Comparison of ENCODE assay signal across 34 mouse cellular contexts in the genomic region with DNA sequence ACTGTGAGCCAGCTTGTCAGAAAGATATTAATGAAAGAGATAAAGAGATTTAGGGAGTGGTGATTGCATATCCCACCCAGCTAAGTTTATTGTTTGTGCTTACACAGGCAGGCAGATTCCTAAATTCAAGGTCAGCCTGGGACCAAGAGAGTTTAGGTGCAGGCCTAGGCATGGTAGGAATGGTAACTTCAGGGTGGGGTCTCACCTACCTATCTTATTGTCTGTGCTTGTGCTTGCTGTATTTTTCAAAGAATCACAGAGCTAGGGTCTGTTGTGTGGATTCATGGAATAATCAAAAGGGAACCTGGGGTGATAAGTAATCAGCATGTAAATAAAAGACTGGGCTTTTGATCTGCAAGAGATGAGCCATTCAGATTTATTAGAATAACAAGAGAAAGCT.
"Had no signal": no experiment of that assay in that cellular context is flagged by ENCODE, and none has a peak within 500 bp of the region (broad histone marks: within the 10 kb centered on the region; RNA-seq: fewer than 3 reads in every experiment).

No protein-coding gene starts in this region.

- H3K27me3 ChIP-seq: heart, embryonic 12.5 days; heart, embryonic 13.5 days; heart, embryonic 15.5 days; hindbrain, embryonic 12.5 days; hindbrain, embryonic 15.5 days; intestine, embryonic 15.5 days; kidney, embryonic 15.5 days had no signal

- H3K9me3 ChIP-seq: heart, embryonic 12.5 days; heart, embryonic 13.5 days; heart, embryonic 15.5 days; hindbrain, embryonic 10.5 days; hindbrain, embryonic 12.5 days; hindbrain, embryonic 13.5 days; hindbrain, embryonic 15.5 days; intestine, embryonic 15.5 days; kidney, embryonic 15.5 days had no signal

- H3K36me3 ChIP-seq: heart, embryonic 12.5 days; heart, embryonic 13.5 days; heart, embryonic 15.5 days; hindbrain, embryonic 10.5 days; hindbrain, embryonic 12.5 days; hindbrain, embryonic 13.5 days; hindbrain, embryonic 15.5 days; intestine, embryonic 15.5 days; kidney, embryonic 15.5 days had no signal

- H3K4me3 ChIP-seq: heart, embryonic 12.5 days; heart, embryonic 13.5 days; heart, embryonic 15.5 days; hindbrain, embryonic 10.5 days; hindbrain, embryonic 12.5 days; hindbrain, embryonic 13.5 days; hindbrain, embryonic 15.5 days; intestine, embryonic 15.5 days; kidney, embryonic 15.5 days; layer of hippocampus, adult 2 months; left cerebral cortex, adult 2 months had no signal

- ATAC-seq: hindbrain, embryonic 16.5 days; hindbrain, postnatal 0 days; inflammation-experienced regulatory T-cells, adult 6 months; intestine, embryonic 15.5 days; intestine, embryonic 16.5 days; intestine, postnatal 0 days had no signal

- H3K4me2 ChIP-seq: heart, embryonic 12.5 days; heart, embryonic 13.5 days; heart, embryonic 15.5 days; hindbrain, embryonic 12.5 days; hindbrain, embryonic 13.5 days; hindbrain, embryonic 14.5 days; hindbrain, embryonic 15.5 days; intestine, embryonic 15.5 days; kidney, embryonic 15.5 days had no signal

- DNase-seq: heart, postnatal 10 days; heart, postnatal 14 days; heart, postnatal 36 days; heart, postnatal 4 days; kidney, adult 11 months; kidney, adult 18-20 months; kidney, adult 2 months; kidney, adult 8-10 months; kidney, adult 9 months; kidney, postnatal 10 days; kidney, postnatal 14 days; kidney, postnatal 25 days; kidney, postnatal 36 days; kidney, postnatal 4 days; layer of hippocampus, adult 9-11 months; layer of hippocampus, postnatal 36 days had no signal

- H3K27ac ChIP-seq: heart, embryonic 13.5 days; heart, embryonic 15.5 days; hindbrain, embryonic 10.5 days; hindbrain, embryonic 12.5 days; hindbrain, embryonic 13.5 days; hindbrain, embryonic 14.5 days; hindbrain, embryonic 15.5 days; hindbrain, postnatal 0 days; intestine, embryonic 15.5 days; kidney, embryonic 15.5 days; kidney, postnatal 0 days; layer of hippocampus, adult 2 months; left cerebral cortex, adult 2 months had no signal

- H3K4me1 ChIP-seq: hindbrain, embryonic 12.5 days; hindbrain, embryonic 13.5 days; hindbrain, embryonic 15.5 days; intestine, embryonic 15.5 days; kidney, embryonic 15.5 days had no signal

- H3K9ac ChIP-seq: heart, embryonic 12.5 days; heart, embryonic 13.5 days; heart, embryonic 15.5 days; hindbrain, embryonic 12.5 days; hindbrain, embryonic 13.5 days; hindbrain, embryonic 14.5 days; hindbrain, embryonic 15.5 days; intestine, embryonic 15.5 days; kidney, embryonic 15.5 days had no signal
